Mouse (Mus musculus) cortical plate, adult 2 months (tissue): ENCODE results near the gene 2310033P09Rik.

ENCODE experiments used
- CTCF ChIP-seq: fragments of 200-500 bp; IDR thresholded peaks from 2 replicates; pipeline ENCODE4 v1.5.1; 2011; ENCODE audit warnings: mild to moderate bottlenecking, control low read depth, low read length; ENCODE audit not compliant: insufficient read depth; ENCODE audit errors: extremely low read depth
- POLR2A ChIP-seq: fragments of 200-500 bp; IDR thresholded peaks from 2 replicates; pipeline ENCODE4 v1.6.1; 2011; ENCODE audit warnings: mild to moderate bottlenecking, low read length, control low read depth; ENCODE audit not compliant: insufficient read depth; ENCODE audit errors: extremely low read depth

DNA sequence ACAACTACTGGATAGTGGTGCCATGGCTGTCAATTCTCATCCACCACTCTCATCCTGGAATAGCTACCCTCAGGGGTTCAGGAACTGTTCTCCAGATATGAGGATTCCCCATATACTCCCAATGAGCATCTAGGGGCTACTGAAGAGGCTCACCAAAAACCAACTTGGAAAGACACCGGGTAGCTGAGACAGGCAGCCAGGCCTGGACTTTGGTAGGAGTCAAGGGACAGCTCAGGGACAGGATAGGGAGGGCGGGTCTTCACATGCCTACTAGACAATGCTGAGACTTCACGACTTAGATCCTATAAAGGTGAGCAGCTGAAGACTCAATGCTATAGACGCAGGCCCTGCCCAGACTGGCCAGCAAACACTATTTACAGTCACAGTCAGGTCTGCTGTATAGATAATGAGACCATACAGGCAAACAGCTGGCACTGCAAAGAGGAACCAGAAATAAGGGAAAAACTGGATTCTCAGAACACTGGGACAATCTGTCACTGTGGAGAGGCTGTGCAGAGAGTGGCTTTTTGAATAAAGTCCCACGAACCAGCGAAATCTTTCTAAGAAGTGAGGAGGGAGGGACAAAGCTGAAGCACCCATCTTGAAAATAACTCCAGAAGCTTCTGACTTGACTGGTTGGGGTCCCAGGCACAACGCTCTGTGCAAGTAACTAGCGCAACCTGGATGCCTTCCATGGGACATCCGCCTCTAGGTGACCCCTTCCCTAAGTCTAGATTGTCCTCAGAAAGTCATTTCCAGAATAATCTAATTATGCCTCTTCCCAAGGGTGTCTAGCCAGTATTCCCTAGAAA is 45.5 kb upstream of the 2310033P09Rik start:
- TF ChIP-seq CTCF (no peak), POLR2A (no peak)
